Mouse (Mus musculus): Measurements from ENCODE around the gene Ppp1r13l. TPM values are rescaled to one million over a fixed set of nuclear protein-coding genes. Genes with fewer than 3 reads are reported as not detected.

Gene Ppp1r13l
- 10 to 100 TPM; 39.0 to 47.2 TPM for total RNA-seq (2021)

DNA sequence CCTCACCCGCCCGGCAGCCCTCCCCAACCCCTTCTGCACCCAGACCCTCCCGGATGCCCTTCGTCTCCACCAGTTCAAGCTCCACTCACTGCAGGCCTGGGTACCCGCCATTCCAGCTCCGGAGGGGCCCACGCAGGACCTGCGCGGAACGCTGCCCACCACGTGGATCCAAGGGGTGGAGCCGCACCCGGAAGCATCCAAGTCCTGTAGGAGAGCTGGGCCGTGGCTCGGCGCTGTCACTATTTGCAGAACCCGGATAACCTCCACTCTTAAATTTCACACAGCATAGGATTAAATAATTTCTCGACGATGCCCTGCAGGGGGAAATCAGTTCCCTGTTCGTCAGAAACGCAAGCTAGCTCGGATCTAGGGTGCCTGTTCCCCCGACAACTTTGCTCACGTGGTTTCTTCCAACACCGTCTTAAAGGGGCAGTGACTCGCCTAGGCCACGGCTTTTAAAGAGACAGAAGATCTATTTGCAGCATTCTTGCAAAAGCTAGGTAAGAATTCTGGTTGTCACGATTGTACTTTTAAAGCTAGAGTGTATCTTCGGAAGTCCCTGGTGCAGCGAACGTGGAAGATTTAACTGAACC, at the start of gene Ppp1r13l, which contains the start of gene Cd3eap:
Gene Ppp1r13l (plus strand): TSS at position 451 of the 593 bp plus-strand sequence.
Gene Cd3eap (minus strand): TSS at position 185 of the 593 bp plus-strand sequence.
- peak; percentile 88 for DNase-seq

DNA sequence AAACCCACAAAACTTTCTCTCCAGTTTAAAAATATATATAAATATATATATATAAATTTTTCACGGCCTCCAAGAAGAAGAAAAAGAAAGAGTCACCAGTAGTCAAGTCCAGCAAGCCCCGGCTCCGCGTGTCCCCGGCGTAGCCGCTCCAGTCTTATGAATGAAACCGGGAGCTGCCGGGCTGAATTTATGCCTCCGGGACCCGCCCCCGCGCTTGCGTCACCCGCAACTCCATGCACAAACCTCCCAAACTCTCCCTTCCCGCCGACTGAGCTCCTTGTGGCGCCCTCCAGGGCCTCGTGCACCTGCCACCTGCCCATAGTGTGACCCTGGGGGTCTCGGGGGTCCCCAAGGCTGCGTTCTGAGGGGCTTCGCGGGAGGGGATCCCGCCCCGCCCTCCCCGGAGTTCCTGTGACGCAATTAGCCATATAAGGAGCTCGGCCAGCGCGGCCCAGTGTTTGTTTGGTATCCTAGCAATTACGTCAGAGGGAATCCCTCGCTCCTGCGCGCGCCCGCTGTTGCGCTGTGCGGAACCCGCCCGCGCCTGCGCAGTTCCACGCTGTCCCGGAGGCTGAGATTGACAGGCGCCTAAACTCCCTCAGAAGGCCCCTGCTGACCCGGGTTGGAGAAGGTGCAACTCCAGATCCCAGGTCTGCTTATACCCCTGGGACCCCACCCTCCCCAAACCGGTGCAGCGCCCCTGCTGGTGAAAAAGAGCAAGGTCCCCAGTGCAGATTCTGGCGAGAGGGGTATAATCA, 49.5 kb upstream of the Ppp1r13l start, which contains the start of gene Fosb:
Gene Fosb (minus strand): TSS at position 168 of the 758 bp plus-strand sequence.
- DNase-seq = peak; percentile 97

GRCm38 (mm10) chr7:19311991-19312390, 47.6 kb upstream of the Ppp1r13l start:
- no peak for DNase-seq

- no peak for DNase-seq
These were observed 45.5 kb upstream of the Ppp1r13l start for GRCm38 (mm10) chr7:19314033-19314432.

- peak; percentile 47 for DNase-seq
These were observed 42.9 kb upstream of the Ppp1r13l start for GRCm38 (mm10) chr7:19316451-19317161.

GRCm38 (mm10) chr7:19318201-19318600, 41.3 kb upstream of the Ppp1r13l start:
- no peak for DNase-seq

GRCm38 (mm10) chr7:19318676-19319075, 40.9 kb upstream of the Ppp1r13l start:
- no peak for DNase-seq

DNA sequence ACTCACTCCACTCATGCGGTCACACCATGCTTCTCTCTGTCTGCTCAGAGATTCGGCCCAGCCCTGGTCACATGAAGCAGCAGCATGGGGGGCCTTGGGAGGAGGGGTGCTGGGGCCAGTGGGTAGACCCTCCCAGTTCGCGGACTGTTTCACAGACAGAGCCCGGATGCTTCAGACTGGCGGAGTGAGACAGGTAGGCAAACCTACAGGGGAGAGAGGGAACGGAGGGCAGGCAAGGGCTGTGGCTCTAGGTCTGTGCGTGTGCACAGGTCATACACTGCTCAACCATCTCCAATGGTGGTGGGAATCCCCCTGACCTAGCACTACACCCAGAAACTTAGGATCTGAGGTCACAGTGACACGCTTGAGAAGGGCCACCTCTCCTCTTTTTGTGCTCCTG, 40.1 kb upstream of the Ppp1r13l start:
- peak; percentile 52 for DNase-seq

- DNase-seq = peak; percentile 97
These were observed 39.6 kb upstream of the Ppp1r13l start for GRCm38 (mm10) chr7:19319906-19320305.

DNA sequence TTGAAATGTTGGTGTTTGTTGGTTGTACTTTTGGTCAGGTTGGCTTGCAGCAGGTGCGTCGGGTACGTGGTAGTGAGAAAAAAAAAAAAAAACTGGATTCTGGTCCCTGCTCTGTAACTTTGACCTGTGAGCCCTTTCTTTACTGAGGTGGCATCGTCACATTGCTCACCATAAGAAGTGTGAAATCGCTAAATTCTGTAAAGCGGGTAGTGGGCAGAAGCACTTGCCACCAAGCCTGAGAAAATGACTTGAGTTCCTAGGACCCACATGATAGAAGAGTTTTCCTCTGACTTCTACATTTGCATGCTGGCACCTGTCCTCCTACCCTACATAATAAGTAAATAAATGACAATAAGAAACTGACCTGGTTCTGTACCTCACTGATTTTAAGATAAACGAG, 38.9 kb upstream of the Ppp1r13l start:
- DNase-seq = no peak

- DNase-seq = no peak
These were observed 38.1 kb upstream of the Ppp1r13l start for GRCm38 (mm10) chr7:19321464-19321863.

GRCm38 (mm10) chr7:19322489-19322888, 37.1 kb upstream of the Ppp1r13l start:
- DNase-seq = no peak

DNA sequence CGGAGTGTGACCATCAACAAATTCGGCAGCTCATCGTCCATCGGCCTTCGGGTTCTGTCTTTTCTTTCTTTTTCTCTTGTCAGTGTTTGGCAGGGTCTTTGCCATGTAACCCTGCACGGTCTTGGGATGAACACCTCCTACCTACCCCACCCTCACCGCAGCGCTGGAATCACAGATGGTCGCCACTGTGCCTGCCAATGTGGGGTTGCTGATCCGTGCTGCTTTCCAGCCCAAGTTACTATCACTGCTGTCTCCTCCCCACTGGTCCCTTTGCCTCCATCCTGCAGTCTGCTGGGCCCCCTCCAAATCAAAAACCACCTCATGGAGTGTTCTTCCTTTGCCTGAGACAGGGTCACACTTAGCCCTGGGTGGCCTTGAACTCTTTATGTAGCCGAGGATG, 35.3 kb upstream of the Ppp1r13l start:
- DNase-seq = no peak

DNA sequence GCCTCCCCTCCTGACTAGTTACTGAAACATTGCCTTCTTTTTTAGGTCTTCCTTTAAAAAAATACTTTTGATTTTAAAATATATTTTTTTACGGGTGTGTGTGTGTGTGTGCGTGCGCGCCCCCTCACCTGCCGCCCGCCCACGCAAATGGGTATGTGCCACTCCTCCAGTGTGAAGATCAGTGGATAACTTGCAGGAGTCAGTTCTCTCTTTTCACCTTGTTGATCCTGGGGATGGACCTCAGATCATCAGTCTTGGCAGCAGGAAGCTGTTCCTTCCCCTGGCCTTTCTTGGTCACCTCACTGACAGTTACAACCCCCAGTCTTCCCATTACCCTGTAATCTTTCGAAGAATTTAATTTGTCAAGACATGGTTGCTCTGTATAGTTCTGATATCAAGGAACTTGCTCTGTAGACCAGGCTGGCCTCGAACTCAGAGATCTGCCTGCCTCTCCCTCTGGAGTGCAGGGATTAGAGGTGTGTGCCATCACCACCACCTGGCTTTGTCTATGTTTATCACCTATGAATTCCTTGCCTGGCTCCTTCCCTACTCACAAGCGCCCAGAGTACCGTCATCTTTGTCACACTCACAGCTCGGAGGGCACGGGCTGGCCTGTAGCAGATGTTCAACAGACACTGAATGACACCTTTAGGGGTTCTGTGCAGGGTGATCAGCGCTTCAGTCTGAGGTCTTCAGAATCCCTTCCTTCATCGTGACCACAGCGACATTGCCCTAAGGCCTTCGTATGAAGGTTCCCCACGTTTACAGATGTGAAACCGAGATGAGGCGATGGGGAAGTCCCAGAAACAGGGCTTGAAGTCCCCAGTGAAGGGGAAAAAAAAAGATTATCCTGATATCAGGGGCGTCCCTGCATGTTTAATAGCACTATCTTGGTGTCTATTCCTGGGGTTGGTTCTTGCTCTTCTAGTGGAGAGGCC, 34.0 kb upstream of the Ppp1r13l start:
- DNase-seq = no peak

DNA sequence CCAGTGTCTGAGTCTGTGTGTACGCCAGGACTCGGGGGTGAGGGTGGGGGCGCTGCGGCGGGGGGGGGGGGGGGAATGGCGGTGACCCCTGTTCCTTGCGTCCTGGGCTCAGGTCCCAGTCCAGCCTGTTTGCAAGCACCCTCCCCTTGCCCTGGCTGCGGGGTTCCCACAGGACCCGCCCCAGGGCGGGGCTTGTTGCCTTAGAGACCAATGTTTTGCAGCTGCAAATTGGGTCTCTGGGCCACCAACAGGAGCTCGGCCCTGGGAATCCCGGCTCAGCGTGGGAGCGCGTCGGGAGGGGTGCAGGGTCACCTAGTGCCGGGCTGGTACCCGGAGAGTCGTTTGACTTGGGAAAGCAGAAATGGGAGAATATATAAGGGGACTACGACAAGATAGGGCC, 33.2 kb upstream of the Ppp1r13l start:
- DNase-seq = peak; percentile 96

DNA sequence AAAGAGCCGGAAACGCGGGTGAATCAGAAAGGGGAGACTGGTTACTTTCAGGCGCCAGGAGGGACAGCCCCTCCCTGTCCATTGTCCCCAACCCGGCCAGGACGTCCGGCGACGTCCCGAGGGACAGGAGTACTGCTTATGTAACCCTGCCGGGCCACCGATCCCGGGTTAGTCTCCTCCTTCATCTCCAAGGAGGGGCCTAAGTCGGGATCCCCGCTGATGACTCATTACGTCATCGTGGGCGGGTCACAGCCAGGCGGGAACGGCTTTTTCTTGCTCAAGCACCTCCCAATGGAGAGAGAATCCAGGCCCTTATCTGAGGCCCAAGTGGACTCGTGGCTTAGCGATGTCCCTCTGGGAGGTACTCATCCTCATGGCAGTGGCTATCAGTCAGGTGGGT, 32.4 kb upstream of the Ppp1r13l start:
- peak; percentile 95 for DNase-seq

- DNase-seq = no peak
These were observed 31.8 kb upstream of the Ppp1r13l start for GRCm38 (mm10) chr7:19327782-19328181.

DNA sequence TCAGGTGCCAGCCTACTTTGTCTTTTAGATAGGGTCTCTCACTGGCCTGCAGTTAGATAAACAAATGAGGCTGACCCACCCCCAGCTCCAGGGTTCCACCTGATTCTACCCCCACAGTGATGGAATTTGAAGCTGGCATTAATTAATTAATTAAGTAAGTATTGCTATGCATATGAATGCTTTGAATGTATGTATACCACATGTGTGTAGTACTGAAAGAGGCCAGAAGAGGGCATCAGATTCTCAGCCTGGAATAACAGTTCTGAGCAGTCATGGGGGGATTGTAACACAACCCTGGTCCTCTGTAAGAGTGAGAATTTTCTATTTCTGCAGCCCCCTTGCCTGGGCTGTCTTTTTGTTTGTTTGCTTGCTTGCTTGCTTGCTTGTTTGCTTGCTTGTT, 31.1 kb upstream of the Ppp1r13l start:
- no peak for DNase-seq

- no peak for DNase-seq
These were observed 27.6 kb upstream of the Ppp1r13l start for GRCm38 (mm10) chr7:19331910-19332309.

GRCm38 (mm10) chr7:19332709-19333352, 26.7 kb upstream of the Ppp1r13l start:
- peak; percentile 88 for DNase-seq

DNA sequence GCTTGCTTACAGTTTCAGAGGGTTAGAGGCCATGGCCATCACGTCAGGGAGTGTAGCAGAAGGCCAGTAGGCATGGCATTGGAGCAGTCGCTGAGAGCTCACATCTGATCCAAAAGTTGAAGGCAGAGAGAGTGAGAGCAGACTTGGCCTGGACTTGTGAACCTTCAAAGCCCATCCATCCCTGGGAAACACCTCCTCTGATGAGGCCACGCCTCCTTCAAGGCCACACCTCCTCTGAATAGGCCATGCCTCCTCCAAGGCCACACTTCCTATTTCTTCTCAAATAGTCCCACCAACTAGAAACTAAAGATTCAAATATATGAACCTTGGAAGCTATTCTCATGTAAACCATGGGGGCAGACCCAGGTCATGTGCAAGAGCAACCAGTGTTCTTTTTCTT, 24.0 kb upstream of the Ppp1r13l start:
- peak; percentile 20 for DNase-seq

GRCm38 (mm10) chr7:19337122-19337521, 22.4 kb upstream of the Ppp1r13l start:
- DNase-seq = no peak
